Mouse (Mus musculus) left cerebral cortex, postnatal 36 days (tissue): ENCODE results near the gene Cd8b1. TPM values are rescaled to one million over a fixed set of nuclear protein-coding genes. Genes with fewer than 3 reads are reported as not detected.

ENCODE experiments used
- DNase-seq, 2 experiments: peaks; one replicate each; pipeline ENCODE4 v3.0.0; 2021 to 2022; ENCODE audit warnings: low spot score in 2 of 2, mixed read lengths in 1 of 2
- intact Hi-C: fragments of 180-260 bp; cut with DNase I; formaldehyde crosslinking; loops from one replicate; pipeline ENCODE4 v1.15.1; 2025
- total RNA-seq, 2 experiments: library from RNA; stranded (reverse); gene quantifications; 2 replicates each; pipeline ENCODE4 v1.2.3; 2021

Gene Cd8b1
- total RNA-seq, 2 experiments from 2014 or later: not detected

GRCm38 (mm10) chr6:71339351-71339750 lies 16.8 kb downstream of the Cd8b1 start:
- intact Hi-C loops: no loop called here
- no peak for DNase-seq

GRCm38 (mm10) chr6:71341179-71341578 lies 18.6 kb downstream of the Cd8b1 start:
- intact Hi-C loops: no loop called here

GRCm38 (mm10) chr6:71348006-71348405 lies 25.4 kb downstream of the Cd8b1 start:
- intact Hi-C loops: no loop called here
- DNase-seq: no peak

More at GRCm38 (mm10) chr6:71341179-71341578, 18.6 kb downstream of the Cd8b1 start:
- DNase-seq: no peak

- intact Hi-C loops: no loop called here
- no peak for DNase-seq
Measured at GRCm38 (mm10) chr6:71351201-71351600, 28.6 kb downstream of the Cd8b1 start.

GRCm38 (mm10) chr6:71352201-71352600 lies 29.6 kb downstream of the Cd8b1 start:
- no peak for DNase-seq
- intact Hi-C loops: no loop called here

GRCm38 (mm10) chr6:71352866-71353427 lies 30.4 kb downstream of the Cd8b1 start:
- intact Hi-C loops: no loop called here
- no peak for DNase-seq

- intact Hi-C loops: no loop called here
- no peak for DNase-seq
Measured at GRCm38 (mm10) chr6:71353722-71354121, 31.1 kb downstream of the Cd8b1 start.

GRCm38 (mm10) chr6:71357493-71357892 lies 34.9 kb downstream of the Cd8b1 start:
- intact Hi-C loops: no loop called here
- no peak for DNase-seq

- no peak for DNase-seq
- intact Hi-C loops: no loop called here
Measured at GRCm38 (mm10) chr6:71360221-71360620, 37.6 kb downstream of the Cd8b1 start.

- intact Hi-C loops: no loop called here
- DNase-seq: no peak
Measured at GRCm38 (mm10) chr6:71360751-71361150, 38.2 kb downstream of the Cd8b1 start.

GRCm38 (mm10) chr6:71361156-71361670 lies 38.6 kb downstream of the Cd8b1 start:
- intact Hi-C loops: no loop called here
- no peak for DNase-seq

- intact Hi-C loops: no loop called here
- DNase-seq: no peak
Measured at GRCm38 (mm10) chr6:71363995-71364394, 41.4 kb downstream of the Cd8b1 start.

GRCm38 (mm10) chr6:71369416-71369815 lies 46.8 kb downstream of the Cd8b1 start:
- DNase-seq: no peak
- intact Hi-C loops: no loop called here

- intact Hi-C loops: no loop called here
- DNase-seq: no peak
Measured at GRCm38 (mm10) chr6:71371085-71371605, 48.6 kb downstream of the Cd8b1 start.

- intact Hi-C loops: no loop called here
- DNase-seq: no peak
Measured at GRCm38 (mm10) chr6:71372041-71372720, 49.6 kb downstream of the Cd8b1 start.

GRCm38 (mm10) chr6:71373249-71373775 lies 50.7 kb downstream of the Cd8b1 start, which contains the start of gene Cd8a:
Gene Cd8a, plus strand, starts transcription at chr6:71373427.
- intact Hi-C loops: no loop called here
- no peak for DNase-seq

- no peak for DNase-seq
- intact Hi-C loops: no loop called here
Measured at GRCm38 (mm10) chr6:71374311-71374829, 51.8 kb downstream of the Cd8b1 start.

GRCm38 (mm10) chr6:71374921-71375320 lies 52.3 kb downstream of the Cd8b1 start:
- intact Hi-C loops: no loop called here
- no peak for DNase-seq

- intact Hi-C loops: no loop called here
- no peak for DNase-seq
Measured at GRCm38 (mm10) chr6:71376711-71377110, 54.1 kb downstream of the Cd8b1 start.

GRCm38 (mm10) chr6:71381654-71382053 lies 59.1 kb downstream of the Cd8b1 start:
- intact Hi-C loops: no loop called here
- no peak for DNase-seq
